Mouse (Mus musculus): ENCODE results near the gene Gm12695. TPM values are rescaled to one million over a fixed set of nuclear protein-coding genes. Genes with fewer than 3 reads are reported as not detected.

Gene Gm12695
- polyA plus RNA-seq (2015; fragmentation: Nextera tagmentation; extraction: Ambion mirVana), result not detected in 2 replicates

DNA sequence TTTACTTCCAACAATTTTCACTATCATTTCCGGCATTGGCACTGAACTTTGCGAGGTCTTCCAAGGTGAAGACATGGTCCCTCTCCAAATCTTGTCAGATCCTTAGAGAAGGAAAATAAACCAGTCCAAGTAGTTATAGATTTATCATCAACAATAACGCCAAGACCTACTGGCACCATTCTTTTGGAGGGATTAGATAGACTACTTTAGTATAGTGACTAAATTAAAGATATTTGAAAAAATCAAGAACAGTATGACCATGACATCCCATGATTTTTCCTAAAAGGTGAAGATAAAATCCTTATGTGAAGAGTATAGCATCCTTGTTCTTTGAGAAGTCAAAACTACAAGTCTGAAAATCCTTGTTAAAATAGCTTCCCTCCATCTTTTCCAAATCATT, at the start of gene Gm12695:
Gene Gm12695, minus strand, starts transcription at position 101 of the 400 bp plus-strand sequence.

Other genes with a start within 250 kb of the Gm12695 start
- 4.0 and 5.4 TPM in 2 replicates for gene Cyp2j6, start 231.5 kb downstream of the Gm12695 start, polyA plus RNA-seq (2015; fragmentation: Nextera tagmentation; extraction: Ambion mirVana)
- 3.1 and 3.5 TPM in 2 replicates for gene Cyp2j9, start 193.6 kb downstream of the Gm12695 start, polyA plus RNA-seq (2015; fragmentation: Nextera tagmentation; extraction: Ambion mirVana)
- not detected in 2 replicates for gene Cyp2j5, start 121.0 kb downstream of the Gm12695 start, polyA plus RNA-seq (2015; fragmentation: Nextera tagmentation; extraction: Ambion mirVana)

Measured in skeletal muscle tissue, postnatal 0 days (tissue).